Mouse (Mus musculus) hindbrain, embryonic 12.5 days (tissue): ENCODE data around the gene Rybp. TPM values are rescaled to one million over a fixed set of nuclear protein-coding genes. Genes with fewer than 3 reads are reported as not detected.

Source experiments
- ATAC-seq: fragments of 200-750 bp; cut with Nextera tagmentation; 2 replicates; pipeline ENCODE4 v1.8.0; 2017; ENCODE audit warnings: moderate TSS enrichment; ENCODE audit not compliant: low FRiP score
- H3K27ac ChIP-seq: fragments of 300-500 bp; sonication (generic); 2 replicates; pipeline ENCODE4 v1.5.1; 2016; ENCODE audit warnings: mild to moderate bottlenecking
- H3K27me3 ChIP-seq: fragments of 300-500 bp; sonication (generic); 2 replicates; pipeline ENCODE4 v1.6.1; 2016; ENCODE audit warnings: mild to moderate bottlenecking
- H3K36me3 ChIP-seq: fragments of 300-500 bp; sonication (generic); 2 replicates; pipeline ENCODE4 v1.6.1; 2016; ENCODE audit warnings: mild to moderate bottlenecking
- H3K4me1 ChIP-seq: fragments of 300-500 bp; sonication (generic); 2 replicates; pipeline ENCODE4 v1.6.1; 2016
- H3K4me2 ChIP-seq: fragments of 300-500 bp; sonication (generic); replicated peaks from 2 replicates; pipeline ENCODE4 v1.6.1; 2016; ENCODE audit warnings: mild to moderate bottlenecking
- H3K4me3 ChIP-seq: fragments of 300-500 bp; sonication (generic); 2 replicates; pipeline ENCODE4 v1.5.1; 2016; ENCODE audit warnings: mild to moderate bottlenecking
- H3K9ac ChIP-seq: fragments of 300-500 bp; sonication (generic); 2 replicates; pipeline ENCODE4 v1.6.1; 2016; ENCODE audit warnings: mild to moderate bottlenecking, moderate library complexity
- H3K9me3 ChIP-seq: fragments of 300-500 bp; sonication (generic); replicated peaks from 2 replicates; pipeline ENCODE4 v1.6.1; 2016; ENCODE audit warnings: mild to moderate bottlenecking
- WGBS: fragments of 180-500 bp; shearing (Covaris S2); methylation state at CpG from one replicate; pipeline ENCODE4 v1.1.7; 2016; 5-methylcytosine and 5-hydroxymethylcytosine counted together
- polyA plus RNA-seq: library from polyadenylated mRNA; unstranded; fragments of >200 nt; fragmentation: Nextera tagmentation; extraction: Ambion mirVana; gene quantifications from 2 replicates; pipeline ENCODE4 v1.2.1, GENCODE M21; 2016

The Rybp gene
- polyA plus RNA-seq, 1 experiment from 2014 or later, result 18.4 TPM

DNA sequence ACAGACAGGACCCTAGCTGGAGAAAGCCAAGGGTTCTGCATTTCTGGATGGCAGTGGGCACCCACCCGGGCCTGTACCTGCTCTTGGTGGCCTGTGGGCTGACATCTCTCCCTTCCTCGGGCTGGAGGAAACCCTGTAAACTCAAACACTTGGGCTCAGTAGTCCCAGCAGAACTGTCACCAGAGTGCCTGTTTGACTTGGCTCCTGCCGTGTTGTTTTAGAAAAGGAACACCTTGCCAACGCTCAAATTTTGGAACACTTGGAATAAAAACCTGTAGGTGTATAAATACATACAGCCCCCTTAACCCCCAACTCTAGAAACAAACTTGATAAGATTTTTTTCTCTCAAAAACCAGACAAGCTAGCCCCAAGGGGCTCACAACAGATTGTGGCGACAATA, 92.2 kb downstream of the Rybp start:
- ATAC-seq, result no peak
- Histone ChIP-seq H3K4me3 (no peak overlapping the region), H3K27ac (no peak overlapping the region), H3K4me1 (peaks cover 26% of the 10 kb centered on the region), H3K9ac (no peak overlapping the region), H3K4me2 (no peak overlapping the region), H3K9me3 (no peaks in the 10 kb centered on the region), H3K36me3 (no peaks in the 10 kb centered on the region), H3K27me3 (peaks cover 18% of the 10 kb centered on the region)
- WGBS, result 68% methylated on average over 5 of the region's 5 CpGs

DNA sequence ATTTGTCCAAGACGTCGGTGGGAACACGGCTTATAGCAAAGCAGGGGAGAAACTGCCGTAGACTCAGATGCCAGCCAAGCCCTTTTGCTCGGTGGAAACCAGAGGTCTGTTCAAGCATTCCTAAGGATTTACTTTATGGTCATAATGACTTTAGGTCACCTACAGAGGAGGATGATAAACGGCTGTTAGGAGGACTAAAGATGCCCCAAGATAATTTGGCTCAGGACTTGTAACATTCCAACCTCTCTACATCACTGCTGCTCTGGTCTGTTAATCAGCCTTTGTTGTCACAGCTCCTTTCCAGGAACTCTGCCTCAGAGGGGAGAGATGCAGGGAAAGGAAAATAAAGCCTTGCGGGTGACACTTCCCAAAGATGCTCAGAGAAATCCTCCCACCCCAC, 93.5 kb downstream of the Rybp start:
- Histone ChIP-seq H3K27ac (no peak overlapping the region), H3K27me3 (peaks cover 12% of the 10 kb centered on the region; the same call in 1 of the 2 replicates), H3K9ac (no peak overlapping the region), H3K4me2 (no peak overlapping the region), H3K9me3 (no peaks in the 10 kb centered on the region), H3K4me1 (peaks cover 36% of the 10 kb centered on the region), H3K36me3 (no peaks in the 10 kb centered on the region), H3K4me3 (no peak overlapping the region)
- ATAC-seq, result no peak
- WGBS, result 75% methylated on average over 7 of the region's 7 CpGs

DNA sequence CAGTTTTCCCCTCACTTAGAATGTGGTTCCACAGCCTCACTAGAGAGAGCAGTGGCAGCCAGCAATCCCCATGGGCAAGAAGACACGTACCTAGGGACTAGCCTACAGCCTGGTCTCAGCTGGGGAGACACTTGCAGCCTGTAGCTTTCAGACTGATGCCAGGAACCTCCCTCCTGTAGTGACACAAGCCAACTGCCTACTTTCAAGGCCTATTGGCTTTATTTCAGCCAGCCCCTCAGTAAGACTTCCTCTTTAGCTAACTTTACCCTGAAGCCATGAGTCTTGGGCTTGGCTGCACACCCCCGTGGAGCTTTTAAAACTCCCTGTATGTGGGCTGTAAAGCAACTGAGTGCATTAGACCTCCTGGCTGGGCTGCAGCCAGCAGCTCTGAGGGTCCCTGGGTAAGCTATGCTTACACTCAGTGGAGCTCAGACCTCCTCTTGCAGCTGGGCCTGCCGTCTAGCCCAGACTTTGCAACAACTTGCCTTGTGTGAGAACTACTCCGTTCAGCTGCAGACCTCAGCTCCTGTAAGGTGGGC, 94.5 kb downstream of the Rybp start:
- H3K4me1 ChIP-seq, result peaks cover 34% of the 10 kb centered on the region
- no peak overlapping the region for H3K4me3 ChIP-seq
- H3K4me2 ChIP-seq, result no peak overlapping the region
- H3K27me3 ChIP-seq, result peaks cover 13% of the 10 kb centered on the region; the same call in 1 of the 2 replicates
- no peaks in the 10 kb centered on the region for H3K36me3 ChIP-seq
- H3K9ac ChIP-seq, result no peak overlapping the region
- no peak for ATAC-seq
- 63% methylated on average over 4 of the region's 4 CpGs for WGBS
- no peaks in the 10 kb centered on the region for H3K9me3 ChIP-seq
- H3K27ac ChIP-seq, result no peak overlapping the region

DNA sequence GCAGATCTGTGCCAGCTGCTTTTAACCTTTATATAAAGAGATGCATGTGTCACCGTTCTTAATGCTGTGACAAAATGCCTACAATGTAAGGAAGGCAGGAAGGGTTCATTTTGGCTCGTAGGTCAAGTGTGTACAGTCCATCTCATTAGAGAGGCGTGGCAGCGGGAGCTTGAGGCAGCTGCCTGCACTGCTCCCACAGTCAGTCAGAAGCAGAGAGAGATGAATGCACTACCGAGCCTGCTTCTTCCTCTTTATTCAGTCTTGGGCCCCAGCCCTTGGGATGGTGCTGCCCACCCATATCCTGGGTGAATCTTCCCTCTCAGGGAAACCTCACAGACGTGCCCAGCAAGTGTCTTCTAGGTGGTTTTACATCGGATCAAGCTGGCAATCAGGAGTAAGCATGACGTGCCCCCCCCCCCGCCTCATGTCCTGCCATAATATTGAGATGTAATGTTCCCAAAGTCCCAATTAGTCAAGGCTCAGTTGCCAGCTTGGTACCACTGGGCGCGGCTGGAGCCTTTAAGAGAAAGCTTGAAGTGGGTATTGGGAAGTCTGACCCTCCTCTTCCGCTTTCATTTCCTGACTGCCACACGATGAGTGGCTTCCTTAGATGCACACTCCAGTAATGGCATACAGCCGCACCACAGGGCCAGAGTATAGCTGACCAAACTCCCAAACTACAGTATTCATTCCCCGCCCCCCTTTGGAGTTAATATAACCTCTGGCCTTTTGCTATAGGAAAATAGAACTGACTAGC, 96.3 kb downstream of the Rybp start:
- Histone ChIP-seq H3K27ac (no peak overlapping the region), H3K4me1 (peaks cover 19% of the 10 kb centered on the region), H3K9me3 (no peaks in the 10 kb centered on the region), H3K27me3 (peaks cover 21% of the 10 kb centered on the region; the same call in 1 of the 2 replicates), H3K36me3 (no peaks in the 10 kb centered on the region), H3K4me2 (no peak overlapping the region), H3K9ac (no peak overlapping the region), H3K4me3 (no peak overlapping the region)
- WGBS, result 81% methylated on average over 15 of the region's 15 CpGs
- ATAC-seq, result no peak

DNA sequence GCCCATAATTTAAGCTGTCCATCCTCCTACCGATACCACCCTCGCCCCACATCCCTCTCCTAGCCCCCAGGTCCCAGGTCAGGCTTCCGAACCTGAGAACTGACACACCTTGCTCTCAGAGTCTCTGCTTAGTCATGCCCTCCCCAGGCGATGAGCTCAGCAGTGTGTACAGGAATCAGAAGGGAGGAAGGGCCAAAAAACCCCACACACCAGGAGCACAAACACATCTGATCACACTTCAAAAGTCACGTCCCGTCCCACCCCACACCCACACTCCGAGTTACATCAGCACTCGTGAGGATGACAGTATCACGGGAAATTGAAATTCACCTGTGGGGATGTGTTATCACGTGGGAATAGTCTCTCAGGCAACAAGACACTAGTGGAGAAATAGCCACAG, 97.0 kb downstream of the Rybp start:
- no peak overlapping the region for H3K4me3 ChIP-seq
- 90% methylated on average over 10 of the region's 10 CpGs for whole genome bisulfite sequencing
- ATAC-seq, result no peak
- H3K9ac ChIP-seq, result no peak overlapping the region
- H3K27me3 ChIP-seq, result peaks cover 16% of the 10 kb centered on the region; the same call in 1 of the 2 replicates
- H3K4me1 ChIP-seq, result peaks cover 12% of the 10 kb centered on the region
- H3K9me3 ChIP-seq, result no peaks in the 10 kb centered on the region
- H3K36me3 ChIP-seq, result no peaks in the 10 kb centered on the region
- no peak overlapping the region for H3K4me2 ChIP-seq
- no peak overlapping the region for H3K27ac ChIP-seq

DNA sequence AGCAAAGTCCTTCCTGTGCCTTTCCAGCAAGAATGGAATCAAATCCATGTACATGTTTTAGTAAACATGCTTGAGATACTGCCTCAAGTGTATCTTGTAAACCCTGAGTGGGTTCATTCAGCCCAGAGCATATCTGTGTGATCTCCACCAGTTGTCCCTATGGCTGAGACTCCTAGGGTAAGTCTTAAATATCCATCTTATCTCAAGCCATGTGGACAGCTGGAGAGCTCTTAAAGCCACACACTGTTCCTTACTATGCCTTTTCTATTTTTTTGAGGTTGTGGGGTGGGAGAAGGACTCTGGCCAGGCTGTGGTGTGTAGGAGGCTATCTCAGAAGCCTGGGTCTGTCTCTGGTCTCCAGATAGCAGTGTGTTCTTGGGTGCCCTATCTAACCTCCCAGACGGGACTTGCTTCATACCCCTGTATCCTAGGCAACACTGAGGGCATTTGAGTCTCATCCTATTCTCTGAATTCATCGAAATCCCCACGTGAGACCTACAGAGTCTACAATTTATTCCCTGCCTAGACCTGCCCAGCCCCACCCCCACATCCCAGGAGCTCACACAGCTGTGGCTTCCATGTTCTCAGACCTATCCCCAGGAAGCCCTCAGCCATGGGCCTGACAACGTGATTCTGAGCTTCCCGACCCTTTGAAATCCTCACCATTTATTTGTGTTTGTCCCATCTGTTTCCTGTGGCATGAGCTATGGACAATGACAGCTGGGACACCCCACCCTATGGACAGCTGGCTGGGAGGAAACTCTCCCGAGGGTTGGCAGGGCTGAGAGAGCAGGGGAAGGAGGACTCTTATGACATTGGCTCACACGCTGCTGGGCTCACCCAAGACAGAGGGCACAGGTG, 98.2 kb downstream of the Rybp start:
- Histone ChIP-seq H3K4me3 (no peak overlapping the region), H3K4me1 (peaks cover 12% of the 10 kb centered on the region; the same call in 1 of the 2 replicates), H3K9ac (no peak overlapping the region), H3K4me2 (no peak overlapping the region), H3K27me3 (peaks cover 14% of the 10 kb centered on the region; the same call in 1 of the 2 replicates), H3K9me3 (no peaks in the 10 kb centered on the region), H3K27ac (no peak overlapping the region), H3K36me3 (no peaks in the 10 kb centered on the region)
- WGBS, result 43% methylated on average over 7 of the region's 7 CpGs
- peak; percentile 72 for ATAC-seq

DNA sequence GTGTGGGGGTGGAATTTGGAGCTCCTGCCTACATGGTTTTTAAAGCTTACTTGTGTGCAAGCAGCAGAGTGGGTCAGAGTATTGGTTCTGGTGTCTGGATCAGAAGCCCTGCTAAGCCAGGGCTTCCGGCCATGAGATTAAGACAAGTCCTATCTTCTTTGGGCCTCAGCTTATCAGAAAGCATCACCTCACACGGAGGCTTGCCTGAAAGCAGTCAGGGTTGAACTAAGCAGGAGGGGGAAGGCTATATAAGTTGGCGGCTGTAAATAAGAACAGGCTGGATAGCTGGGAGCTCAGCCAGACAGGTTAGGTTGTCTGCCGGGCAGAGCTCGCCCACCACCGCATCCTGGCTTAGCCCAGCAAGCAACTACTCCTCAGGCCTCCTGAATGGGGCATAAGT, 99.5 kb downstream of the Rybp start:
- 88% methylated on average over 6 of the region's 6 CpGs for WGBS
- no peaks in the 10 kb centered on the region for H3K36me3 ChIP-seq
- peaks cover 12% of the 10 kb centered on the region; the same call in 1 of the 2 replicates for H3K27me3 ChIP-seq
- H3K4me2 ChIP-seq, result no peak overlapping the region
- H3K27ac ChIP-seq, result no peak overlapping the region
- H3K4me1 ChIP-seq, result peaks cover 10% of the 10 kb centered on the region; the same call in 1 of the 2 replicates
- H3K9ac ChIP-seq, result no peak overlapping the region
- no peak overlapping the region for H3K4me3 ChIP-seq
- no peak for ATAC-seq
- no peaks in the 10 kb centered on the region for H3K9me3 ChIP-seq

DNA sequence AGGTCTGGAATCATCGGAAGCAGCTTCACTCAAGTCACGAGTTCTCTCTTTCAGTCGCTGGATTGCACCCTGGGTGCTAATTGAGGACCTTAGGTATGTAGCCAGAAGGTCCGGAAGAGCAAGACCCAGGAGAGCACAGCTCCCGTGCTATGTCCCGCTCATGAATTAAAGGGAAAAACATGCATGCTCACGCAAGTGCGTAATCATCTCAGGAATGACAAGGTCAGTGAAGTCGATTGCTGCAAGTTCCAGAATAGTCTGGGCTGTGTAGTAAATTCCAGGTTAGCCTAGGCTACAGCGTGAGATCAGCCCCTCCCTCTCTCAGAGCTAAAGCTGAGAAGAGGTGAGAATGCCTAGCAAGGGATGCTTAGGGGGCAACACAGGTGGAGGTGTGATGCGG, 100.5 kb downstream of the Rybp start:
- Histone ChIP-seq H3K9ac (no peak overlapping the region), H3K4me1 (peaks cover 10% of the 10 kb centered on the region; the same call in 1 of the 2 replicates), H3K4me3 (no peak overlapping the region), H3K4me2 (no peak overlapping the region), H3K27ac (no peak overlapping the region), H3K27me3 (peaks cover 15% of the 10 kb centered on the region; the same call in 1 of the 2 replicates), H3K9me3 (no peaks in the 10 kb centered on the region), H3K36me3 (no peaks in the 10 kb centered on the region)
- WGBS, result 83% methylated on average over 11 of the region's 11 CpGs
- no peak for ATAC-seq

DNA sequence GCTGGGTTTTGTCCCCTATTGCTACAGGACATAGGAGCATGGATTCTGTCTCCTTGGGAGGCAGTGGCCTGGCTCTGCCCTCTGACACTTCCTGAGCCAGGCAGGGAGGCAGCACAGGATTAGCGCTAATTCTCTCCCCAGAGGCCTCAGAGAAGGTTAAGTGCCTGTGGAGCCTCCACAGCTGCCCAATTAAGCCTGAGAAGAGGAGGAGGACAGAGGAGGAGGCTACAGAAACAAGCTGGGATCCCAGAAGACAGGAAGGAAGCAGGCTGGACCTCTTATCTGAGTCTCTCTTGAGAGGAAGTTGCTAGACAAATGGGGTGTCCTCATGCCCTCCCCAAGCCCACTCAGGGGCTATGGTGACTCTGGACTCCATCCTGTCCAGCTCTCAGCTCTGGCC, 101.8 kb downstream of the Rybp start:
- Histone ChIP-seq H3K4me3 (no peak overlapping the region), H3K36me3 (no peaks in the 10 kb centered on the region), H3K4me2 (no peak overlapping the region), H3K9ac (no peak overlapping the region), H3K27me3 (peaks cover 19% of the 10 kb centered on the region; the same call in 1 of the 2 replicates), H3K4me1 (peaks cover 10% of the 10 kb centered on the region; the same call in 1 of the 2 replicates), H3K9me3 (no peaks in the 10 kb centered on the region), H3K27ac (no peak overlapping the region)
- WGBS, result 28% methylated on average over 1 of the region's 1 CpGs
- ATAC-seq, result no peak

DNA sequence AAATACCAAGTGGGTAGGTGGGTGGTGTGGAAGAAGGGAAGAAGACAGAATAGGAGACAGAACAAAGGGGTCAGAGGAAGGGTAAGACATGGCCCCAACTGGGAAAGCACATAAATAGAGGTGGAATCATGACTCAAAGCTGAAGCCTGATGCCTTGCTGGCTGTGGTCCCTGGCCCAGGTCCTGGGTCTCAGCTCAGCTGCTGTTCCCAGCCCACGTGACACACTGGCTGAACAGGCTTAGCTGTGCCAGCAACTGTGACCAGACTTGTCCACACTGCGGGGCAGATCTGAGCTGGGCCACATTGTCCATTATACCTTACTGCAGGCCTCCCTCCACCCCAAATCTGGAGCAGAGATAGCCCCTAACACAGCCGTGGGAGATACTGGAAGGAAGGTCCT, 103.9 kb downstream of the Rybp start:
- Histone ChIP-seq H3K9me3 (no peaks in the 10 kb centered on the region), H3K4me3 (no peak overlapping the region), H3K27me3 (peaks cover 19% of the 10 kb centered on the region; the same call in 1 of the 2 replicates), H3K4me1 (no peaks in the 10 kb centered on the region; the same call in 1 of the 2 replicates), H3K27ac (no peak overlapping the region), H3K36me3 (no peaks in the 10 kb centered on the region), H3K4me2 (no peak overlapping the region), H3K9ac (no peak overlapping the region)
- 94% methylated on average over 3 of the region's 3 CpGs for WGBS
- no peak for ATAC-seq

DNA sequence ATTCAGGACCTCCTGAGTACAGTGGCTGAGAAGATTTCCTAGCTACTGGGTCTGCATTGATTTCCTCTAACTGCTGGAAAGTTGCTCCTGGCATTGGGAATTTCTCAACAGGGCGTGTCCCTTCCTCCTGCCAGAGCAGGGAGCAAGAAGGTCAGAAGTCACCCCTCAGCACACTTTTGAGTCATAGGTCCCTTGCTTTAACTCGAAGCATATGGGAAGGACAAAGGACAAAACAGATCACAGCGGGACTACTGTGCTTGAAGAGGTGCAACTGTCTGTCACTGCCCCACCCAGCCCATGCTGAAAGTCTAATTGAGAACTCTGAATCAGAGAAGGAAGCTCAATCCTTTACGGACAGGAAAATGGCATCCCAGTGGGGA, 106.4 kb downstream of the Rybp start:
- ATAC-seq, result no peak
- Histone ChIP-seq H3K9me3 (no peaks in the 10 kb centered on the region), H3K4me2 (no peak overlapping the region), H3K4me1 (no peaks in the 10 kb centered on the region; the same call in 1 of the 2 replicates), H3K36me3 (no peaks in the 10 kb centered on the region), H3K9ac (no peak overlapping the region), H3K27me3 (peaks cover 10% of the 10 kb centered on the region; the same call in 1 of the 2 replicates), H3K27ac (no peak overlapping the region), H3K4me3 (no peak overlapping the region)
- WGBS, result 56% methylated on average over 4 of the region's 4 CpGs

DNA sequence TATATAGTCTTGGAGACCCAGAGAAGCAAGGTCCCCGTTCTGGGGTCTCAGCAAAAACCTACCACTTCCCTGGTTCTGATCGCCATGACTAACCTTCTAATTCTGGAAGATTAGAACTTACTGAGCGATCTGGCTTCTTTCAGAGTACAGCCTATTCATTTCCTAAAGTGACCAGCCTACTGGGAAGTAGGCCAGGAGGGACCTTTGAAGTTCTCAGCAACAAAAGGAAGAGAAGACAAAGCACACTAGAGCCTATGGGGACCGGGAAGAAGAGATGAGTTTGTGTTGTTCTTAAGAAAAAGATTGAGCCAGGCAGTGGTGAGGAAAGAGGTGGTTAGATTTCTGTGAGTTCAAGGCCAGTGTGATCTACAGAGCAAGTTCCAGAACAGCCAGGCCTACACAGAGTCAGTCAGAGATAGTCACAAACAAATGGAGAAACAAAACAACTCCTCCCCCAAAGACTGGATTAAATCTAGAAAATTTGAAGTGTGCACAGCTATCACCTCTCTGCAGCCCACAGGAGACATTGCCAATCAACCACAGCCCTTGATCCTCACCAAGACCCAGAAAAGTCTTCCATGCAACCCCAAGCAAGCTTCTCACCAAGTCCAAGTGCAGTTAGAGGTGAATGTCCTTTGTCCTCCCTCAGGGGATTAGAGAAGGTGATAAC, 106.9 kb downstream of the Rybp start:
- no peak for ATAC-seq

More for the DNA sequence above, 106.9 kb downstream of the Rybp start:
- Histone ChIP-seq H3K27ac (no peak overlapping the region), H3K4me3 (no peak overlapping the region), H3K4me1 (no peaks in the 10 kb centered on the region), H3K27me3 (peaks cover 10% of the 10 kb centered on the region; the same call in 1 of the 2 replicates), H3K9me3 (no peaks in the 10 kb centered on the region), H3K36me3 (no peaks in the 10 kb centered on the region), H3K9ac (no peak overlapping the region), H3K4me2 (no peak overlapping the region)
- 80% methylated on average over 4 of the region's 4 CpGs for WGBS
